Mouse (Mus musculus): Measurements from ENCODE around the gene Cpeb4.

The Cpeb4 gene

GRCm38 (mm10) chr11:31847469-31847805 lies 24.6 kb upstream of the Cpeb4 start:
- no peak for DNase-seq

- DNase-seq: no peak
These were observed 23.3 kb upstream of the Cpeb4 start for GRCm38 (mm10) chr11:31848725-31849124.

GRCm38 (mm10) chr11:31850156-31850775 lies 21.7 kb upstream of the Cpeb4 start:
- peak; percentile 62 to 65 for DNase-seq

GRCm38 (mm10) chr11:31850995-31851394 lies 21.0 kb upstream of the Cpeb4 start:
- DNase-seq: peak; percentile 54 to 69

GRCm38 (mm10) chr11:31851702-31852560 lies 20.1 kb upstream of the Cpeb4 start:
- peak; percentile 36 to 52 for DNase-seq

- DNase-seq: no peak
These were observed 17.1 kb upstream of the Cpeb4 start for GRCm38 (mm10) chr11:31854955-31855354.

GRCm38 (mm10) chr11:31857479-31857878 lies 14.5 kb upstream of the Cpeb4 start:
- no peak for DNase-seq

- DNase-seq: no peak
These were observed 10.7 kb upstream of the Cpeb4 start for GRCm38 (mm10) chr11:31861149-31861890.

GRCm38 (mm10) chr11:31867976-31868375 lies 4.0 kb upstream of the Cpeb4 start:
- DNase-seq: no peak

- DNase-seq: peak; percentile 98 to 100
These were observed 1.6 kb upstream of the Cpeb4 start for GRCm38 (mm10) chr11:31870285-31871010.

- peak; percentile 72 to 77 for DNase-seq
These were observed 873 bp upstream of the Cpeb4 start for GRCm38 (mm10) chr11:31871135-31871541.

GRCm38 (mm10) chr11:31872546-31873261 lies 693 bp downstream of the Cpeb4 start:
- DNase-seq: peak; percentile 59 to 65

- DNase-seq: no peak
These were observed 2.1 kb downstream of the Cpeb4 start for GRCm38 (mm10) chr11:31874071-31874470.

- DNase-seq: no peak
These were observed 11.7 kb downstream of the Cpeb4 start for GRCm38 (mm10) chr11:31883671-31884070.

- DNase-seq: no peak
These were observed 13.8 kb downstream of the Cpeb4 start for GRCm38 (mm10) chr11:31885765-31886164.

- no peak for DNase-seq
These were observed 16.2 kb downstream of the Cpeb4 start for GRCm38 (mm10) chr11:31888229-31888628.

- no peak for DNase-seq
These were observed 20.1 kb downstream of the Cpeb4 start for GRCm38 (mm10) chr11:31892152-31892551.

- no peak for DNase-seq
These were observed 21.6 kb downstream of the Cpeb4 start for GRCm38 (mm10) chr11:31893639-31894038.

- DNase-seq: no peak
These were observed 24.2 kb downstream of the Cpeb4 start for GRCm38 (mm10) chr11:31896065-31896792.

GRCm38 (mm10) chr11:31896905-31897304 lies 24.9 kb downstream of the Cpeb4 start:
- no peak for DNase-seq

- no peak for DNase-seq
These were observed 27.2 kb downstream of the Cpeb4 start for GRCm38 (mm10) chr11:31899166-31899565.

All from cerebellum, postnatal 25 days (tissue).